Mouse (Mus musculus) frontal cortex, postnatal 36 days (tissue): ENCODE measurements around the gene Ccdc159.

Source experiments
- DNase-seq, 2 experiments: peaks; one replicate each; pipeline ENCODE4 v3.0.0; 2022; ENCODE audit warnings: low spot score in 2 of 2

Ccdc159 gene

GRCm38 (mm10) chr9:21934021-21934420 is 6.8 kb downstream of the Ccdc159 start:
- no peak for DNase-seq

GRCm38 (mm10) chr9:21935466-21936131 is 8.3 kb downstream of the Ccdc159 start:
- no peak for DNase-seq

DNA sequence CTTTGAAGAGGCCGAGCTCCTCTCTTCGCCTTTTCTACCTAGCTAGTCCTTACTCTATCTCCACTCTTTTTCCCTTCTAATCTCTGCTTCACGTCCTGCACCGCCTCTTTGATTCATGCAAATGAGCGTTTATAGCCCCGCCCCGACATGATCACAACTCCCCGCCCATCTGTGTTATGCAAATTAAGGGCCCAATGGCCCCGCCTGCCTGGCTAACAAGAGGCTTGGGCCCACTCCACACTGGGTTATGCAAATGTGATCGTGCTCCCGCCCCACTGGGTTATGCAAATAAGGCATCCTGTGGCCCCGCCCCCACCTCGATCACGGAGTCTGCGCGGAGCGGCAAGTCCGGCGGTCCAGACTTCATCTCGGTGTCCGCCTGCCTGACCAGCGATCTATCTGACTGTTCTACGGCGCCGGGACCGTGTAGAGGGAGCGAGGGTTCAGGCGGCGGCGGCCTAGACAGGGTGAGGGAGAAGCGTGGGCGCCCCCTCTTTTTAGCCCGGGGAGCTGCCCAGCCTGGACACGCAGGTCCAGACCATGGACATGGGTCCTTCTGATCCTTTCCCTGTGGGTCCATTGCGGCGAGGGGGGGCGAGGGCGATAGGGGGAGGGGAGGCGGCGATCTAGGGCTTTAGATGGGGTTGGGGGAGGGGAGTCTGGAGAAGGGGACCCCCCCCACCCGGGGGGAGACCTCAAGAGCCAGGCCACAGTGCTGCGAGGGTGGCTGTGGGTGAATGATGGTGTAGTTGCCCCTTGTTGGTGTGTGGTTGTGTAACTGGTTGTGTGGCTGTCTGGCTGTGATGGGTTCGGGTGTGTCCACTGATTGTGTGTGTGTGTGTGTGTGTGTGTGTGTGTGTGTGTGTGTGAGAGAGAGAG is 9.7 kb downstream of the Ccdc159 start, which contains the start of gene Plppr2:
Gene Plppr2, plus strand, starts transcription at position 342 of the 879 bp plus-strand sequence.
- peak; percentile 96 to 98 for DNase-seq

- no peak for DNase-seq
Measured at GRCm38 (mm10) chr9:21937711-21938175, 10.5 kb downstream of the Ccdc159 start.

DNA sequence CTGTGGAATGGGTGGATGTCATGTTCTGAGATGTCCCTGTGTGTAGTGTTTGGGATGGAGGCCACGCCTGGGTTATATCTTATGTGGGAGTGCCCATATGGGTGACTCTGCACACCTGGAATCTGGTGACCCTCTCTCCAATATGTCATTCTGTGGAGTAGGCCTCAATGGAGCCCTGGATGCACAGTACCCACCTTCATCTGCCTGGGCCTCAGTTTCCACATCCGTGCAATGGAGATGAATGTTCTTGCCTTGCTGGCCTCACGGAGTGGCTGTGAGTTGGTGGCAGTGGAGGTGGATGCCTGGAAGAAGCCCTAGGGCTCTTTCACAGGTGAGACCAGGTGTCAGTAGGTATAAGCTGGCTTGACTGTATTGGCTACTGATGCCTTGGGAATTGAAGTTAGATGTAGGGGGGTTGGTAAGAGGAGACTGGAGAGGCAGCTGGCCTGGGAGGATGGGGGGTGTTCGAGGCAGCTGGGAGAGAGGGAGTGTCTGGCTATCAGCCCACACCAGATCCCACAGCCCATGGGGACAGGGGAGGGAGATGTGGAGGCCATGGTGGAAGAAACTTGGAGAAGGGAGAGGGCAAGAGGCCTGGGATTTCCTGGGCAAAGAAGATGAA is 11.1 kb downstream of the Ccdc159 start:
- no peak for DNase-seq

- DNase-seq, result no peak
Measured at GRCm38 (mm10) chr9:21943046-21943445, 15.8 kb downstream of the Ccdc159 start.

DNA sequence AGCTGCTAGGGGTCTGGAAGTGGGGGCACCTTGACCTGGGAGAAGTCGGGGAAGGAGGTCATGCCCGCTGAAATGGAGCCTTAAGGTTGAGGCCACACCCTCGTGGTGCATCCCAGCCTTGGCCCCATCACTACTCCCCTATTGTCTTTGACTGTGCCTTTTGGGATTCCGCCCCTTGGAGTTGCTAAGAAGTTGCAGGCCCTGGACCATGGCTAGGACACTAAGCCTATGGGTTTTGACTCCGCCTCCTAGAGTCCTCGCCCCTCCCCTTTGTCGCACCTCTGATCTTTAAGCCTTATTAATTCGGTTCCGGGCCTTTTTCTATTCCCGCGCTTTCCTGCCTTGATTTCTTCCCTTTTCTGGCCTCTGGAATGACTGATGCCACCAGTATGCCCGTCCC is 16.4 kb downstream of the Ccdc159 start:
- DNase-seq, result no peak

DNA sequence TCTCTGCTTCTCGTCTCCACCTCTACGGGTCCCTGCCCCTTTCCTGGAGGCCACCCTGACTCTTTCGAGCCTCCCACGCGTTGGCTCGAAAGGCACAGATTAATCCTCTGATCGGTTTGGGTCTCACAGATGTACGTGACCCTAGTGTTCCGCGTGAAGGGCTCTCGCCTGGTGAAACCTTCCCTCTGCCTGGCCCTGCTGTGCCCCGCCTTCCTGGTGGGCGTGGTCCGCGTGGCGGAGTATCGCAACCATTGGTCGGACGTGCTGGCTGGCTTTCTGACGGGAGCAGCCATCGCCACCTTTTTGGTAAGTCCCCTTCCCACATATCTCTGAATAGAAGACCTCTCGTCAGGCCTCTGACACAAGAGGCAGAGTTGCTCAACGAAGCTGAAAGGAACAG is 17.0 kb downstream of the Ccdc159 start:
- DNase-seq, result no peak

DNA sequence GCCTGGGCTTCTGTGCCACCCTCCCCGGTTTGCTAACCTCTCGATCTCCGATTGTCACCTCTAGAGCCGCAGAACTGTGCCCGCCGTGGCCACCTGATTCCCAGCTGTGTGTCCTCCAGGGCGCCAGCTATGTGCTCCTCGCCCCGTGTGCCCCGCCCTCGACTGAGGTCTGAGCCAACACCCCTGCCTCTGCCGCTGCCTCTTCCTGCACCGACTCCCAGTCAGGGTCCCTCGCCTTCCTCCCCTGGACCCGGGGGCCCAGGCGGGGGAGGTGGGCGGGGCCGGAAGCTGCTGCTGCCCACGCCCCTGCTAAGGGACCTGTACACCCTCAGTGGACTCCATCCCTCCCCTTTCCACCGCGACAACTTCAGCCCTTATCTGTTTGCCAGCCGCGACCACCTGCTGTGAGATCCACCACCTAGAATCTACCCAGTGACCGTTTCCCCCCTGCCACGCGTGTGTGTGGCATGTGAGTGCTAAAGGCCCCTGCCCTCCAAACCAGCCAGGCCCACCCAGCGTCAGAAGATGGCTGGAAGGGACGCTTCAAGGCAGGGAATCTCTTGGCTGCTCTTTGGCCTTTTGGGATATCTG is 20.4 kb downstream of the Ccdc159 start:
- no peak for DNase-seq

- DNase-seq, result no peak
Measured at GRCm38 (mm10) chr9:21948146-21948545, 20.9 kb downstream of the Ccdc159 start.

- DNase-seq, result no peak
Measured at GRCm38 (mm10) chr9:21948790-21949189, 21.5 kb downstream of the Ccdc159 start.

- DNase-seq, result no peak
Measured at GRCm38 (mm10) chr9:21950322-21950721, 23.1 kb downstream of the Ccdc159 start.

DNA sequence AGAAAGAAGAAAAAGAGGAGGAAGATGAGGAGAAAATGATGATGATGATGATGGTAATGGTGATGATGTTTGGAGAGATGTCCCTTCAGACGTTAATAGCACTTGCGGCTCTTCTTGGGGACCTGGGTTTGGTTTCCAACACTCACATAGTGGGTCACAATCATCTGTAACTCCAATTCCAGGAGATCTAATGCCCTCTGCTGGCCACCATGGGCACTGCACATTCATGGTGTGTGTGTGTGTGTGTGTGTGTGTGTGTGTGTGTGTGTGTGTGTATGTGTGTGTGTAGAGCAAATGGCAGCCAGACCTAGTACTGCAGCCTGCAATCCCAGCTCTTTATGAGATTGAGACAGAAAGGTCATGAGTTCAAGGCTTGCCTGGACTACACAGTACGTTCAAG is 24.7 kb downstream of the Ccdc159 start:
- no peak for DNase-seq

GRCm38 (mm10) chr9:21953600-21953999 is 26.3 kb downstream of the Ccdc159 start:
- peak; percentile 60 to 73 for DNase-seq

- no peak for DNase-seq
Measured at GRCm38 (mm10) chr9:21954635-21955034, 27.4 kb downstream of the Ccdc159 start.

DNA sequence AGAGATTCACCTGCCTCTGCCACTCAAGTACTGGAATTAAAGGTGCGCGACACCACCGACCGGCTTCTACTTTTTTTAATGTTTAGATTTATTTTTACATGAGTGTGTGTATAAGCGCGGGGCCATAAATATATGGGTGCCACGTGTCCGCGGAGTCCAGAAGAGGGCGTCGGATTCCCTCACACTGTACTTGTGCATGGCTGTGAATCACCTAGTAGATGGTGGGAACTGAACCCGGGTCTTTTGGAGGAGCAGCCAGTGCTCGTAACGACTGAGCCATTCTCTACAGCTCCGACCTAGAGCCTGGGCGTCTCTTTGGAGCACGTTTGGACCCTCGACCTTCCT is 27.9 kb downstream of the Ccdc159 start:
- no peak for DNase-seq

DNA sequence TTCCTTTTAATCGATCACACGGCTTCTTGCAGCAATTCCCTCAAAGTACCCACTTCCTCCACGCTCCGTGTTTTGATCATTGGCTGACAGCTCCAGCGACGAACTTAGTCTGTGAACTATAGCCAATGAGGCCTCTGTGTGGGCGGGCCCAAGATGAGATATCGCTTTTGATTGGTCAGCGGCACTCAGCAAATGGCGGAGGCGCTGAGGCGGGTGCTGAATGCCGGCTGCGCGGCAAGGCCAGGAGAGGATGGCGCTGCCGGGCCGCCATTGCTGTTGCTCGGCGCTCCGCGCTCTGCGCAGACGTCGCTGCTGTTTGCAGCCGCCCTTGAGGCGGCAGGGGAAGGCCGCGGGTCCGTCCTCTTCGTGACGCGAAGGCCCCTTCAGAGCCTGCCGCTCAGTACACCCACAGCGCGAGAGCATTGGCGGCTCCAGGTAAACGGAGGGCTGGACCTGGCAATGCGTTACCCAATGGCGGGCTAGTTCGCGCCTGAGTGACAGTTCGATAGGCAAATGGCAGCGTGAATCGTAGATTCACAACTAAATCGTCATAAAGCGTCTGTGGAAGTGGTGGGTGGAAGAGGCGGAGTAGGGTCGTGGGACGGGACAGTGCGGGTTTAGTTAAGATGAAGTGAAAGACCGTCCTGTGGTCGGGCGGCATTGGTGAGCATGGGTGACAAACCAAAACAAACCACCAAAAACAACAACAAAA is 28.5 kb downstream of the Ccdc159 start, which contains the start of gene Swsap1:
Gene Swsap1, plus strand, starts transcription at position 186 of the 712 bp plus-strand sequence.
- DNase-seq, result peak; percentile 100

DNA sequence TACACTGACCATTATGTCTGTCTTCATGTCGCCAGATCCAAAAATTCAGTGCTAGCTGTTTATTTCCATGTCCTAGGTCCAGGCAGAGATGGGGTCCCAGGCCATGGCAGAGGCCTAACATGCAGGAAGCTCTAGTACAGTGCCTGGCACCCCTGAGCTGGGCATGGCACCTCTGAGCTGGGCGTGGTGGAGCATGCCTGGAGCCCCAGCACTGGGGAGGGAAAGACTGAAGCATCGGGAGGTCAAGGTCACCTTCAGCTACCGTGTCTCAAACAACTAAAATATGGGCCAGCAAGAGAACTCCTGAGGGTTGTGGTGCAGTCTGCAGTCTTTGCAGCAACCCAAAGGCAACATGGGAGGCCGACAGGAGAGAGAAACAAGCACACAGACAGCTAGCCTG is 31.1 kb downstream of the Ccdc159 start:
- DNase-seq, result no peak

GRCm38 (mm10) chr9:21959244-21959643 is 32.0 kb downstream of the Ccdc159 start:
- DNase-seq, result no peak

DNA sequence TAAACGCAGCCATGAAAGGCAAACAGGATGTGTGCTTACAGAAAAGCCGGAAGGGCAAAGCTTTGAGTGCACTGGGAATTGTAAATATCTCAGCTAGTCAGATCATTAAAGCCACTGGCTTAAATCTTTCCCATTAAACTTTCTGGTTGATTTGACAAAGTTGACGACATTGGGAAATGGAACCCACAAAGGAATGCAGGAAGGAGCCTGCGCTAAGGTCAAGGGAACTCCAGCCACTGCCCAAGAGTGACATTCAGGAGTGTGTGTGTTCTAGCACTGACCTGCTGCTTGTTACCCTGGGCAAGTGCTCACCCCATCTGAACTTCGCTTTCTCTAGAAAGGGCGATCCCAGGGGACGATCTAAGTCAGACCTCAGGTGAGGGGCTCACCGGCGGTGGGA is 32.9 kb downstream of the Ccdc159 start:
- DNase-seq, result no peak

DNA sequence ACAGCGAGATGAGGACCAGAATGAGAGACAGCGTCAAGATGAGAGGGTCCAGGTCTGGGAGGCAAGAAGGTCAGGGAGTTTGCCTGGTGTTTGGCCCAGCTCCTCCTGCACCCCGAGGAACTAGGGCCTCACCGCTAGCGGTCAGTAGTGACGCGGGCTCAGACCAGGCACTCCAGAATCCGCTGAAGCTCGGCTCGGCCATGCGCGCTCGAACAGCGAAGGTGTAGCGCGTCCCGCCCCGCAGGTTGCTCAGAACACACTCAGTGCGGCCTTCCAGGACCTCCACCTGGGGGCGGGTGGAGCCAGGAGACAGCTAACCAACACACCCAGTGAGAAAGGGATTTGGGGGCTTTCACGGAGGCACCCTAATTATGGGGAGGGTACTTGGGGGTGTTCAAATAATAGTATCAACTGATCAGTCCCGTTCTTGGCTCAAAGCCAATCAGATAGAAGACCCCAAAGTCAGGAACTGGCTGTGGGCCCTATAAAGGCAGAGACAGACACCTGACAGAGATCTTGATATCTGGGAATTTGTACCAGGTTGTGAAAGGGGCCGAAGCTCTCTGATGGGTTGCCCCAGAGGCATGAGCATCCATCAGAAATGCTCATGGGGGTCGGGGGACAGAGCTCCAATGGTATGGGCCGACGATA is 33.4 kb downstream of the Ccdc159 start:
- DNase-seq, result no peak
